Mouse (Mus musculus) layer of hippocampus, adult 18-20 months (tissue): ENCODE data around the gene Ddah1. TPM values are rescaled to one million over a fixed set of nuclear protein-coding genes. Genes with fewer than 3 reads are reported as not detected.
"Not testable (repeated sequence)": the region's sequence is repeated elsewhere in the genome, so short reads cannot be mapped to it uniquely, and the experiment has no call there.

Source experiments
- DNase-seq, 2 experiments: peaks; one replicate each; pipeline ENCODE4 v3.0.0; 2022; ENCODE audit warnings: low spot score in 2 of 2
- total RNA-seq, 2 experiments: library from RNA; stranded (reverse); gene quantifications; 2 replicates each; pipeline ENCODE4 v1.2.3; 2021

Ddah1 gene
- total RNA-seq, 2 experiments from 2014 or later, result 51.9 to 53.8 TPM

GRCm38 (mm10) chr3:145904850-145905776 lies 146.6 kb downstream of the Ddah1 start:
- DNase-seq, result peak; percentile 9 to 67

- no peak for DNase-seq
Observed at GRCm38 (mm10) chr3:145906582-145906981, 148.1 kb downstream of the Ddah1 start.

GRCm38 (mm10) chr3:145912512-145912911 lies 154.0 kb downstream of the Ddah1 start:
- no peak for DNase-seq

GRCm38 (mm10) chr3:145913263-145913662 lies 154.8 kb downstream of the Ddah1 start:
- DNase-seq, result no peak

GRCm38 (mm10) chr3:145913942-145914341 lies 155.5 kb downstream of the Ddah1 start:
- not testable (repeated sequence) for DNase-seq

GRCm38 (mm10) chr3:145916374-145916773 lies 157.9 kb downstream of the Ddah1 start:
- DNase-seq, result no peak

- no peak for DNase-seq
Observed at GRCm38 (mm10) chr3:145916826-145917225, 158.4 kb downstream of the Ddah1 start.

- no peak for DNase-seq
Observed at GRCm38 (mm10) chr3:145922019-145922854, 163.8 kb downstream of the Ddah1 start, which contains the start of gene Bcl10. Gene Bcl10 (plus strand): TSS chr3:145922804.

- no peak for DNase-seq
Observed at GRCm38 (mm10) chr3:145922971-145923370, 164.5 kb downstream of the Ddah1 start.

- DNase-seq, result peak; percentile 98 to 99
Observed at GRCm38 (mm10) chr3:145923874-145924577, 165.6 kb downstream of the Ddah1 start.

- peak; percentile 60 to 62 for DNase-seq
Observed at GRCm38 (mm10) chr3:145924649-145925337, 166.3 kb downstream of the Ddah1 start.

GRCm38 (mm10) chr3:145925506-145925905 lies 167.0 kb downstream of the Ddah1 start:
- no peak for DNase-seq

- no peak for DNase-seq
Observed at GRCm38 (mm10) chr3:145929525-145930400, 171.3 kb downstream of the Ddah1 start.

- no peak for DNase-seq
Observed at GRCm38 (mm10) chr3:145933845-145934244, 175.4 kb downstream of the Ddah1 start.

- DNase-seq, result peak; percentile 85 to 91
Observed at GRCm38 (mm10) chr3:145937505-145938404, 179.3 kb downstream of the Ddah1 start, which contains the start of gene 2410004B18Rik. Gene 2410004B18Rik (plus strand): TSS chr3:145938014.

GRCm38 (mm10) chr3:145938405-145939349 lies 180.2 kb downstream of the Ddah1 start:
- DNase-seq, result no peak

- DNase-seq, result no peak
Observed at GRCm38 (mm10) chr3:145939402-145939801, 180.9 kb downstream of the Ddah1 start.
